8 mouse cellular contexts compared by ENCODE assay signal in the genomic region with DNA sequence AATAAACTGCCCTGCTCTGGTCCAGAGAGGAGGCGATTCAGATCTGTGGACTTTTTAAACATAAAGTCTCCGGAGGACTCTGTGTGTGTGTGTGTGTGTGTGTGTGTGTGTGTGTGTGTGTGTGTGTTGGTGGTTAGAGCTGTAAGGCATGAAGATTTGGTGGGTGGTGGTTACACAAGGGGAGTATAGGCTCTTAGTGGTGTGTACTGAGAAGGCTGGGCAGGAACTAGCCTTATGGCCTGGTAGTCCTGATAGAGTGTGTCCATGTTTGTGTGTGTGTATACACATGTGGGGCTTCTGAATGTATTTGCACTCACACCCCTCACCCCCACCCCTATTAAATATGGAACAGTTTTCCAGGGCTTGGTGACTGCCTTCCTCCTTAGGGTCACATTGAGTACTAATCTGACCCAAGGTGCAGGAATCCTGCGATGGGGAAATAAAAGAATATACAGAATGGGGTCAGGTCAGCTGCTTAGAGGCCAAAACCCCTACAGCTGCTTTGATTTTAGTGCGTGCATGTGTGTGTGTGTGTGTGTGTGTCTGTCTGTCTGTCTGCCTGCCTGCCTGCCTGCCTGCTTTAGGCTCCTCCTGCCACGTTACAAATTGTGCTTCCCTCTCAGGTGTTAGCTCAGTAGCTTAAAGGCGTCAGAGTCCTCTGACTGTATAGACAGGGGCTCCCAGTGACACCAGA.
DNase-seq lines count a peak whose midpoint lies in the region; ATAC-seq and TF ChIP-seq lines count a peak whose summit lies in the region.

No protein-coding gene starts in this region.

- no peak for ATAC-seq in embryonic facial prominence, embryonic 13.5 days (ENCODE audit: insufficient number of reproducible peaks, insufficient read depth, low FRiP score, low TSS enrichment, low read depth)
- no peak; the same call in 1 of the 2 replicates for ATAC-seq in intestine, postnatal 0 days
- ATAC-seq in midbrain, embryonic 14.5 days (ENCODE audit: low FRiP score, low TSS enrichment): no peak

- H3K27me3 ChIP-seq in embryonic facial prominence, embryonic 13.5 days: no peaks in the 10 kb centered on the region
- H3K27me3 ChIP-seq in intestine, postnatal 0 days (replicated peaks; ENCODE audit: control insufficient read depth, insufficient read depth, low read length): no peaks in the 10 kb centered on the region
- no peaks in the 10 kb centered on the region for H3K27me3 ChIP-seq in midbrain, embryonic 14.5 days (ENCODE audit: control insufficient read depth, insufficient read depth, low read length)

- H3K36me3 ChIP-seq in embryonic facial prominence, embryonic 13.5 days: no peaks in the 10 kb centered on the region
- H3K36me3 ChIP-seq in intestine, postnatal 0 days (ENCODE audit: control insufficient read depth, insufficient read depth): no peaks in the 10 kb centered on the region
- no peaks in the 10 kb centered on the region for H3K36me3 ChIP-seq in midbrain, embryonic 14.5 days (ENCODE audit: control insufficient read depth, insufficient read depth, low read length)

- peak; percentile 40 for DNase-seq in embryo, embryonic 10.5 days (ENCODE audit: low spot score)
- no peak for DNase-seq in embryo, embryonic 10 days (ENCODE audit: low spot score)
- peak; percentile 59 for DNase-seq in midbrain, embryonic 14.5 days
- DNase-seq in urinary bladder, postnatal 25 days (ENCODE audit: low spot score): no peak
- DNase-seq in left cerebral cortex, adult 9 months (ENCODE audit: low spot score in 2 of 2): no peak
- DNase-seq in layer of hippocampus, postnatal 25 days (ENCODE audit: extremely low spot score in 1 of 2, low spot score in 1 of 2): no peak

- H3K4me3 ChIP-seq in embryonic facial prominence, embryonic 13.5 days: peak overlapping the region; percentile 84
- H3K4me3 ChIP-seq in intestine, postnatal 0 days (ENCODE audit: low read depth, low read length): no peak overlapping the region
- peak overlapping the region; percentile 92 for H3K4me3 ChIP-seq in midbrain, embryonic 14.5 days (replicated peaks; ENCODE audit: low read depth, low read length)

- H3K4me1 ChIP-seq in embryonic facial prominence, embryonic 13.5 days: peaks cover 56% of the 10 kb centered on the region
- no peaks in the 10 kb centered on the region for H3K4me1 ChIP-seq in intestine, postnatal 0 days (replicated peaks; ENCODE audit: control insufficient read depth, insufficient read depth, low read length)
- H3K4me1 ChIP-seq in midbrain, embryonic 14.5 days (ENCODE audit: control insufficient read depth, insufficient read depth, low read length): peaks cover 39% of the 10 kb centered on the region

- peak overlapping the region; percentile 88 for H3K27ac ChIP-seq in embryonic facial prominence, embryonic 13.5 days
- 0 out of 2 replicates have a peak overlapping the region, but pooled peaks have one; percentile 7 for H3K27ac ChIP-seq in intestine, postnatal 0 days (ENCODE audit: low read depth, low read length)
- peak overlapping the region; percentile 100 for H3K27ac ChIP-seq in midbrain, embryonic 14.5 days (replicated peaks; ENCODE audit: low read depth, low read length)

- 28% methylated on average over 6 of the region's 6 CpGs for WGBS in embryonic facial prominence, embryonic 13.5 days
- WGBS in intestine, postnatal 0 days: 35% methylated on average over 6 of the region's 6 CpGs
- 21% methylated on average over 6 of the region's 6 CpGs for WGBS in midbrain, embryonic 14.5 days

- H3K9ac ChIP-seq in embryonic facial prominence, embryonic 13.5 days: peak overlapping the region; percentile 99
- H3K9ac ChIP-seq in intestine, postnatal 0 days (ENCODE audit: low read depth, low read length): no peak overlapping the region
- H3K9ac ChIP-seq in midbrain, embryonic 14.5 days (replicated peaks; ENCODE audit: low read length): peak overlapping the region; percentile 100

- no peaks in the 10 kb centered on the region for H3K9me3 ChIP-seq in embryonic facial prominence, embryonic 13.5 days
- H3K9me3 ChIP-seq in intestine, postnatal 0 days (ENCODE audit: control insufficient read depth): no peaks in the 10 kb centered on the region
- H3K9me3 ChIP-seq in midbrain, embryonic 14.5 days (ENCODE audit: control insufficient read depth, low read length): no peaks in the 10 kb centered on the region

- peak overlapping the region; percentile 66 for H3K4me2 ChIP-seq in embryonic facial prominence, embryonic 13.5 days
- H3K4me2 ChIP-seq in intestine, postnatal 0 days (replicated peaks; ENCODE audit: low read depth): peak overlapping the region; percentile 37
- H3K4me2 ChIP-seq in midbrain, embryonic 14.5 days (ENCODE audit: low read length): peak overlapping the region; percentile 97

- no peak for TF ChIP-seq CTCF in intestine, postnatal 0 days (IDR thresholded peaks at IDR 0.05; ENCODE audit: low read depth)

Comparison
In these comparisons a context has a peak if more than half of its experiments do, and no peak if none do; other contexts are left out.
1. DNase-seq: peak in embryo, embryonic 10.5 days (single experiment) and midbrain, embryonic 14.5 days (single experiment); none in embryo, embryonic 10 days (single experiment), urinary bladder, postnatal 25 days (single experiment), left cerebral cortex, adult 9 months (0 of 2) and layer of hippocampus, postnatal 25 days (0 of 2).
2. H3K27ac ChIP-seq: peak in every context shown above with its lines; median percentile 100 in midbrain, embryonic 14.5 days; 88 in embryonic facial prominence, embryonic 13.5 days; 7 in intestine, postnatal 0 days.
3. H3K4me2 ChIP-seq: peak in every context shown above with its lines; median percentile 97 in midbrain, embryonic 14.5 days; 66 in embryonic facial prominence, embryonic 13.5 days; 37 in intestine, postnatal 0 days.